In the genomic region with DNA sequence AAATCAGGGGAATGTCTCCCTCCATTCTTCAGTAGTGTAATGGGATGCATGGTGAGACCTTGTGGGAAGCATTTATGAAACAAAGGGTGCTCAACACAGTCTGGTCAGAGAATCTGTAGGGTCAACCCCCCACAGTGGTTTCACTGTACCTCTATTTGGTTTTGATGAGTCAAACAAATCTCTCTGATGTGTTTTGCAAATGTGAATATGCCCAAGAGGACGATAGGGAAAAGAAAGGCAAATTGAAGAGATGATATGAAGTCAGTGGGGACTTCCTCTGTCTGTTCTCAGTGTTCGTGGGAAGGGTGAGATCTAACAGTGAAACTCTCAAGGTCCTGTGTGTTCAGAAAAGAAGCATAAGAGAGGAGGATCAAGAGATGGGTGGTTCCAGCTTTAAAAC, we compare ENCODE assay signal across 16 mouse cellular contexts.
"Had no signal": no experiment of that assay in that cellular context is flagged by ENCODE, and none has a peak within 500 bp of the region (broad histone marks: within the 10 kb centered on the region; RNA-seq: fewer than 3 reads in every experiment).

No protein-coding gene starts in this region.

- H3K27ac ChIP-seq: lung, embryonic 15.5 days; macrophage; midbrain, embryonic 13.5 days; midbrain, embryonic 15.5 days; neural tube, embryonic 12.5 days; stomach, embryonic 15.5 days; stomach, postnatal 0 days had no signal

- H3K4me2 ChIP-seq: lung, embryonic 15.5 days; midbrain, embryonic 13.5 days; midbrain, embryonic 15.5 days; neural tube, embryonic 12.5 days; stomach, embryonic 15.5 days had no signal

- DNase-seq: liver, postnatal 0 days; lung, adult 2 months; lung, postnatal 36 days; right cerebral cortex, postnatal 14 days; thymus, adult 2 months; thymus, postnatal 25 days; thymus, postnatal 4 days had no signal

- H3K4me3 ChIP-seq: lung, embryonic 15.5 days; megakaryocyte, embryonic 14.5 days; midbrain, embryonic 13.5 days; midbrain, embryonic 15.5 days; neural tube, embryonic 12.5 days; stomach, embryonic 15.5 days had no signal

- H3K9me3 ChIP-seq: lung, embryonic 15.5 days; midbrain, embryonic 13.5 days; midbrain, embryonic 15.5 days; neural tube, embryonic 12.5 days; stomach, embryonic 15.5 days had no signal

- H3K27me3 ChIP-seq: lung, embryonic 15.5 days; megakaryocyte, embryonic 14.5 days; midbrain, embryonic 13.5 days; midbrain, embryonic 15.5 days; neural tube, embryonic 12.5 days; stomach, embryonic 15.5 days had no signal

- H3K36me3 ChIP-seq: lung, embryonic 15.5 days; midbrain, embryonic 13.5 days; midbrain, embryonic 15.5 days; neural tube, embryonic 12.5 days; stomach, embryonic 15.5 days had no signal

- H3K4me1 ChIP-seq: lung, embryonic 15.5 days; megakaryocyte, embryonic 14.5 days; midbrain, embryonic 15.5 days; neural tube, embryonic 12.5 days; stomach, embryonic 15.5 days had no signal

- H3K9ac ChIP-seq: liver, postnatal 0 days; lung, embryonic 15.5 days; midbrain, embryonic 13.5 days; midbrain, embryonic 15.5 days; neural tube, embryonic 12.5 days; stomach, embryonic 15.5 days had no signal

- ATAC-seq: liver, postnatal 0 days; lung, postnatal 0 days; midbrain, embryonic 13.5 days; midbrain, embryonic 15.5 days had no signal
